9 mouse cellular contexts compared by ENCODE assay signal in genomic region chr7:112535408-112535921, GRCm38 (mm10).
DNase-seq lines count a peak whose midpoint lies in the region; ATAC-seq and TF ChIP-seq lines count a peak whose summit lies in the region.
"Had no signal": no experiment of that assay in that cellular context is flagged by ENCODE, and none has a peak within 500 bp of the region (broad histone marks: within the 10 kb centered on the region; RNA-seq: fewer than 3 reads in every experiment).

No protein-coding gene starts in this region.

- H3K9me3 ChIP-seq in ES-E14 (ENCODE audit: control insufficient read depth, insufficient read depth, low read depth, low read length), result no peaks in the 10 kb centered on the region
- H3K9me3 ChIP-seq in hindbrain, embryonic 15.5 days, result no peaks in the 10 kb centered on the region
- no peaks in the 10 kb centered on the region for H3K9me3 ChIP-seq in limb, embryonic 14.5 days (ENCODE audit: control insufficient read depth, low read length)
- H3K9me3 ChIP-seq: liver, embryonic 13.5 days had no signal

- 0 out of 4 replicates have a peak overlapping the region, but pooled peaks of 1 of the 2 experiments have one; percentile 5 for H3K4me3 ChIP-seq in ES-E14 (ENCODE audit: insufficient read depth in 1 of 2, low read depth in 1 of 2, low read length in 2 of 2, poor library complexity in 1 of 2, severe bottlenecking in 1 of 2)
- H3K4me3 ChIP-seq in hindbrain, embryonic 15.5 days, result no peak overlapping the region
- no peak overlapping the region for H3K4me3 ChIP-seq in limb, embryonic 14.5 days (replicated peaks; ENCODE audit: low read length)
- H3K4me3 ChIP-seq in olfactory bulb, adult 2 months (ENCODE audit: insufficient read depth, low read depth, low read length), result no peak overlapping the region
- H3K4me3 ChIP-seq: liver, embryonic 13.5 days had no signal

- H3K9ac ChIP-seq in ES-E14 (ENCODE audit: insufficient read depth, low read depth, low read length, poor library complexity, severe bottlenecking), result 0 out of 2 replicates have a peak overlapping the region, but pooled peaks have one; percentile 8
- H3K9ac ChIP-seq in hindbrain, embryonic 15.5 days, result no peak overlapping the region
- peak overlapping the region; percentile 43 for H3K9ac ChIP-seq in limb, embryonic 14.5 days (ENCODE audit: low read depth, low read length, severe bottlenecking)
- H3K9ac ChIP-seq: liver, embryonic 13.5 days had no signal

- TF ChIP-seq CTCF in olfactory bulb, adult 2 months (IDR thresholded peaks at IDR 0.05; ENCODE audit: insufficient read depth, low read depth, low read length), result no peak

- no peak overlapping the region; the same call in 1 of the 2 replicates for H3K27ac ChIP-seq in ES-E14 (ENCODE audit: insufficient read depth, low read depth, low read length, poor library complexity, severe bottlenecking)
- H3K27ac ChIP-seq in hindbrain, embryonic 15.5 days (replicated peaks), result peak overlapping the region; percentile 76
- H3K27ac ChIP-seq in limb, embryonic 14.5 days (replicated peaks; ENCODE audit: low read depth, low read length), result peak overlapping the region; percentile 81
- H3K27ac ChIP-seq in olfactory bulb, adult 2 months (ENCODE audit: insufficient read depth, low read depth, low read length), result peak overlapping the region; percentile 85
- H3K27ac ChIP-seq: liver, embryonic 13.5 days had no signal

- TF ChIP-seq POLR2A in limb, embryonic 14.5 days (IDR thresholded peaks at IDR 0.05; ENCODE audit: borderline replicate concordance, extremely low read depth, insufficient read depth, insufficient read length), result no peak
- no peak for TF ChIP-seq POLR2A in olfactory bulb, adult 2 months (IDR thresholded peaks at IDR 0.05; ENCODE audit: insufficient read depth, low read depth, low read length)

- no peaks in the 10 kb centered on the region for H3K27me3 ChIP-seq in hindbrain, embryonic 15.5 days
- H3K27me3 ChIP-seq in limb, embryonic 14.5 days (ENCODE audit: control insufficient read depth, insufficient read depth, low read length), result no peaks in the 10 kb centered on the region
- H3K27me3 ChIP-seq: liver, embryonic 13.5 days had no signal

- peaks cover 2% of the 10 kb centered on the region in 2 experiments; a peak in 1 of 4 replicates for H3K4me1 ChIP-seq in ES-E14 (ENCODE audit: control insufficient read depth in 2 of 2, insufficient read depth in 2 of 2, low read length in 2 of 2, poor library complexity in 1 of 2)
- peaks cover 12% of the 10 kb centered on the region for H3K4me1 ChIP-seq in hindbrain, embryonic 15.5 days (replicated peaks)
- peaks cover 15% of the 10 kb centered on the region for H3K4me1 ChIP-seq in limb, embryonic 14.5 days (ENCODE audit: control insufficient read depth, insufficient read depth, low read length)
- H3K4me1 ChIP-seq in olfactory bulb, adult 2 months (ENCODE audit: control insufficient read depth, insufficient read depth, low read length), result peaks cover 7% of the 10 kb centered on the region; the same call in 1 of the 2 replicates
- H3K4me1 ChIP-seq: liver, embryonic 13.5 days had no signal

- ATAC-seq in hindbrain, embryonic 15.5 days (ENCODE audit: low FRiP score, low read depth), result peak; percentile 90
- peak; percentile 92 for ATAC-seq in limb, embryonic 14.5 days (ENCODE audit: low FRiP score, low read depth)

- DNase-seq in ES-E14 (ENCODE audit: low read depth, low spot score), result peak; percentile 46
- peak; percentile 65 for DNase-seq in embryo, embryonic 10.5 days (ENCODE audit: low spot score)
- peak; percentile 59 for DNase-seq in gastrocnemius, postnatal 10 days
- DNase-seq in limb, embryonic 14.5 days (ENCODE audit: low spot score), result peak; percentile 88
- DNase-seq in urinary bladder, postnatal 36 days (ENCODE audit: low spot score in 2 of 2), result peak; percentile 65 to 77
- no peak for DNase-seq in thymus, adult 18-20 months
- DNase-seq: liver, embryonic 13.5 days had no signal

- peak overlapping the region; percentile 31; the same call in 1 of the 2 replicates for H3K4me2 ChIP-seq in hindbrain, embryonic 15.5 days
- H3K4me2 ChIP-seq in limb, embryonic 14.5 days (replicated peaks; ENCODE audit: low read depth, low read length, severe bottlenecking), result 0 out of 2 replicates have a peak overlapping the region, but pooled peaks have one; percentile 5
- H3K4me2 ChIP-seq: liver, embryonic 13.5 days had no signal

- in situ Hi-C loops in ES-E14 (cut with MboI; ENCODE audit: low sequenced_read_pairs in 2 of 2, unreplicated experiment in 2 of 2), result no loop called here

- WGBS in hindbrain, embryonic 15.5 days, result 8% methylated on average over 16 of the region's 16 CpGs
- WGBS in limb, embryonic 14.5 days, result 21% methylated on average over 16 of the region's 16 CpGs
- 9% methylated on average over 16 of the region's 16 CpGs for WGBS in olfactory bulb, adult 2 months

- no peaks in the 10 kb centered on the region for H3K36me3 ChIP-seq in ES-E14 (ENCODE audit: control insufficient read depth, insufficient read depth, low read length, poor library complexity, severe bottlenecking)
- no peaks in the 10 kb centered on the region for H3K36me3 ChIP-seq in hindbrain, embryonic 15.5 days
- no peaks in the 10 kb centered on the region for H3K36me3 ChIP-seq in limb, embryonic 14.5 days (ENCODE audit: control insufficient read depth, insufficient read depth, low read length)
- H3K36me3 ChIP-seq: liver, embryonic 13.5 days had no signal

TF ChIP-seq in ES-E14, 5 proteins besides CTCF, POLR2A, EP300 and RAD21:
- TF ChIP-seq CHD2 (IDR thresholded peaks at IDR 0.05; ENCODE audit: low read depth, low read length) (no peak), MAFK (IDR thresholded peaks at IDR 0.05; ENCODE audit: insufficient read depth, low read depth, low read length) (peak; percentile 46; the same call in 1 of the 2 replicates), HCFC1 (IDR thresholded peaks at IDR 0.05; ENCODE audit: borderline replicate concordance, insufficient read depth, low read length) (no peak), ZC3H11A (IDR thresholded peaks at IDR 0.05; ENCODE audit: borderline replicate concordance, low read depth, low read length) (no peak), ZNF384 (IDR thresholded peaks at IDR 0.05; ENCODE audit: low read depth, low read length) (no peak)

Comparison
In these comparisons a context has a peak if more than half of its experiments do, and no peak if none do; other contexts are left out.
1. DNase-seq: peak in ES-E14 (single experiment), embryo, embryonic 10.5 days (single experiment), gastrocnemius, postnatal 10 days (single experiment), limb, embryonic 14.5 days (single experiment) and urinary bladder, postnatal 36 days (2 of 2); none in thymus, adult 18-20 months (0 of 2).